Mouse (Mus musculus) kidney, postnatal 10 days (tissue): ENCODE data around the gene Bloc1s1.

Experiments
- DNase-seq: peaks from one replicate; pipeline ENCODE4 v3.0.0; 2021; ENCODE audit warnings: mixed read lengths

The Bloc1s1 gene

GRCm38 (mm10) chr10:128923935-128924334 is at the start of gene Bloc1s1:
Gene Bloc1s1, minus strand, starts transcription at chr10:128924035.
- no peak for DNase-seq

- no peak for DNase-seq
These were observed 49.0 kb upstream of the Bloc1s1 start for GRCm38 (mm10) chr10:128972841-128973240.

GRCm38 (mm10) chr10:128970740-128971250 is 47.0 kb upstream of the Bloc1s1 start:
- no peak for DNase-seq

GRCm38 (mm10) chr10:128968341-128968749 is 44.5 kb upstream of the Bloc1s1 start:
- DNase-seq, result no peak

DNA sequence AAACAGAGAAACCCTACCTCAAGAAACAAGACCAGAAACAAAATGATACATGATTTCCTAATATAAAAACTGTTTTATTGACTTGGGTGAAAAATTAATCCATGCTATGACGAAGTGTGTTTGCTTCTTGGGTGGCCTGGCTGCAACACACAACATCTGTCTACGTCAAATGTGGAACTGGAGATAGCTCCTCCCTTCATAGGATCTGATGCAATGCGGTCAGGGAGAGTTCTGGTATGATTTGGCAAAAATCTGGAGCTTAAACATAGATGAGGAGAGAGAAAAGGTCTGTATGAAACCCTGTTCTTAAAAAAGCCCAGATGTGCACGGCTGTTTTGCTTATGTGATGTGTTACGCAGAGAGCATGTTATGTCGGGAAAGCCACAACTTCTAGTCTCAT is 42.0 kb upstream of the Bloc1s1 start:
- no peak for DNase-seq

GRCm38 (mm10) chr10:128964961-128965360 is 41.1 kb upstream of the Bloc1s1 start:
- peak; percentile 57 for DNase-seq

- peak; percentile 54 for DNase-seq
These were observed 37.1 kb upstream of the Bloc1s1 start, which contains the start of gene Mettl7b for GRCm38 (mm10) chr10:128960590-128961584. Gene Mettl7b, minus strand, starts transcription at chr10:128960988.

DNA sequence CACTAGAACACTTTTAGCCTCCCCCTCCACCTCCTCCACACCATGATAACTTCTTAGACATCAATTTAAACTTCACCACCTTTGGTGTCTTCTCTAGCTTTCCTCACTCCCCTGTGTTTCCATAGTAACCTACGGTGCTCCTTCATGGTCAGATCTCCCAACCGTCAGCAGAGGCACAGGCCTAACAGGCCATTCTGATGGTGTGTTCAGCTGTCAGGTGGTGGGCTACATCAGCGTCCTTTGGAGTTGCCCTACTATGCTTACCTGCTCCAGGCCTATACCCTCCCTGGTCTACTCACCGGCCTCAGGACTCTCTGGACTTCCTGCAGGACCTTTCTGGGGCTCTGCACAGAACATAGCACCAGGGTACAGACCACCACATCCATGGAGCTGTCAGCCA is 36.3 kb upstream of the Bloc1s1 start:
- DNase-seq, result no peak

GRCm38 (mm10) chr10:128958340-128958739 is 34.5 kb upstream of the Bloc1s1 start:
- DNase-seq, result no peak

DNA sequence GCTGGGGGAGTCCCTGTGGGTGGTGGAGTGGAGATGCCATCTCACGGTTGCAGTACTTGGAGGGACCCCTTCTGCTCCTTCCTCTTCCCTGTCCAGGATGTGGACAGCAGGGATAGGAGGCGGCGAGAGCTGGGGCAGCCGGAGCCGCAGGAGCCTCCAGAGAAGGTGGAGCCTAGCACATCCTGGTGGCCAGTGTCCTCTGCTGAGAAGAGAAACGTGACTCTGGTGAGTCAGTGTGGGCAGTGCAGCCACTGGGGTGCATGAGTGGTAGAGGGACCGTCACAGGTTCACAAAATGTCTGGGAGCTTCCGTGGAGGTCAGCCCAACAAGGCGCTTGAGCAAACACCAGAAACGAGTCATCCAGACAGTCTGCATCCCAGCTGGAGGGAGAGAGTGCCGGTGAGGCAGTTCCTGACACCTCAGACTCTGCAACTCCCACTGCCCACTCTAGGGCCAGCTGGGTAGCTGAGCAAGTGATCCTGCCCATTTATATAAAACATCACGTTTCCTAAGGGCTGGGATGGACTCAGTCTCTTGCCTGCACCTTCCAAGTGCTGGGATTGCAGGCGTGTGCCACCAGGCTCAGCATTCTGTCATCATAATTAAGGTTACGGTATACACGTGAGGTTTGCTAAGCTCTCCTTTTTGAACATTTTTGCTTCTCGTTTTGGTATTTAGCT is 26.5 kb upstream of the Bloc1s1 start:
- DNase-seq, result no peak

DNA sequence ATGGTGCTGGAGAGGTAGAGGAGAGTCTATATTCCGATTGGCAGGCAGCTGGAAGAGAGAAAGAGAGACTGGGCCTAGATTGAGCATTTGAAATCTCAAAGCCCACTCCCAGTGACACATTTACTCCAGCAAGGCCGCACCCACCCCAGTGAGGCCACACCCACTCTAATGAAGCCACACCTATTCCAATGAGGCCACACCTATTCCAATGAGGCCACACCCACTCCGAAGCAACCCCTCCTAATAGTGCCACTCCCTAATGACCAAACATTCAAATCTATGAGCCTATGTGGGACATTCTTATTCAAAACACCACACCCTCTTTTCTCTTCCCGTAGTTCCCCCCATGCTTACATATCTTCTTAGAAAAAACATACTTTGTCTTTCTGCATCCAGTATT is 23.7 kb upstream of the Bloc1s1 start:
- no peak for DNase-seq

- DNase-seq, result peak; percentile 66
These were observed 21.8 kb upstream of the Bloc1s1 start for GRCm38 (mm10) chr10:128945675-128946074.

- no peak for DNase-seq
These were observed 16.7 kb upstream of the Bloc1s1 start for GRCm38 (mm10) chr10:128940475-128941061.

DNA sequence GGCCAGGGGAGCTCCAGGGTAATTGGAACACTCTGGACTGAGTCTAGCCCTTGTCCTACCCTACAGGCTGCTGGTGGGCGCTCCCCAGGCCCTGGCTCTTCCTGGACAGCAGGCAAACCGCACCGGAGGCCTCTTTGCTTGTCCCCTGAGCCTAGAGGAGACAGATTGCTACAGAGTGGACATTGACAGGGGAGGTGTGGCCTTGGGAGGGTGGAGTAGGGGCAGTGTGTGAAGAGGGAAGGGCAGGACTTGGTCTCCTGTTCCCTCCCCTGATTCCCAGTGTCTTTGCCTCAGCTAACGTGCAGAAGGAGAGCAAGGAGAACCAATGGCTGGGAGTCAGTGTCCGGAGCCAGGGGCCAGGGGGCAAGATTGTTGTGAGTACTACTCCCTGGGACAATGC is 15.1 kb upstream of the Bloc1s1 start:
- peak; percentile 42 for DNase-seq

- peak; percentile 85 for DNase-seq
These were observed 14.6 kb upstream of the Bloc1s1 start for GRCm38 (mm10) chr10:128938457-128938856.

- no peak for DNase-seq
These were observed 14.0 kb upstream of the Bloc1s1 start for GRCm38 (mm10) chr10:128937756-128938390.

DNA sequence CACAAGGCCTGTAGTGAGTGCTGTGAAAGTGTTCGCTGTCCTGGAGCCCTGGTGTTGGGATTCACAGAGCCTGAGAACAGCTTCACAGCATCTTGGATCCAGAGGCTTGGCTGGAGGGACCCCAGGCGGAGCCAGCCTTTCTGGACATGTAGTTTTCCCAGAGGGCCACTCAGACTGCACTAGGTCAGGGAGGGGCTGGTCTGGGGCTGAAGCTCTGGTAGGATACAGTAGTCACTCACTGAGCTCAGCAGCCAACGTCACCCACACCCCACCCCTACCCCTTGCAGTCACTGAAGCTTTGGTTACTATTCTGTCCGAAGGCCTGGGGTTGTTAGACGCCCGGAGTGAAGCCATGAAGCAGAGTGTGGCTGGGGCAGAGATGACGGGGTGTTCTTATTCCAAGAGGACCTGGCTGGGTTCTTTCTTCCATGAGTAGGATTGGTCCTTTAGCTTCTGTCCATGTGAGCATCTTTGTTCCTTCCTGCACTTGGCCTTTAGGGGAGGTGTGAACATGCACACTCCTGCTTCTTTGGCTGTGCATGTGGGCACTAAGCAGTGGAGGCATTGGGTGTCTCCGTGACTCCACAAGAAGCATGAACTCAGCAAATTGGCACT is 12.1 kb upstream of the Bloc1s1 start:
- no peak for DNase-seq

DNA sequence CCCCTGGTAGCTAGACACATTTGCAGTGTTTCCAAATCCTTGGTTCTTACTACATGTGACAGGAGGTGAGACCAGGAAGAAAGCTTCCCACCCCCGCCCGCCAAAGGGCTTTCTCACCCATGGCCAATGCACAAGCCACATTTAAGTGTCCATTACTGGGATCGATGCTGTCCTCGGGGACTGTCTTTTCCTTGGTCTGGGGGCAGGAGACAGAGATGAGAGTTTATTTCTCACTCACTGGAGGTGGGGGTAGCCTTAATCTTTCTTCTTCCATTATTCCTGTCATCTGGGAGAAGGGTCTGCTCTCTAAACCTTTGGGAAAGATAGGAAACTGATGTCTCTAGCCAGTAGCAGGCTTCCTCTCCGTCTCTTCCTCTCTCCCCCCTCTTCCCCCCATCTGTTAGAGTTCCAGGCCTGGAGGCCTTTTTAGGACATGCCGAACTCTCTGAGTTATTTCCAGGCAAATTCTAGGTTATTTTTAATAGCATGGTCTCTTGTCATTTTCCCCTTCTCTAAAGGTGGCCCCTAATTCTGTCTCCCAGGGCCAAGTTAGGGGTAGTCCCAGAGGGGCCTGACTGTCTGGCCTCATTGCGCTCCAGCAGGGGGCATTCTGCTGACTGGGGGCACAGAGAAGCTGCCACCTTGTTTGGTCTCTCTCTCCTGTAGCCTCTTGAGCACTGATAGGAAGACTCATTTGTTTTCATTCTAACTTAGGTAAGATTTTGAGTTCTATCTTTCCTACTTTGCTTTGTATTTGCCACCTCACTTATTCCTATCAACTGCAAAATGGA is 11.4 kb upstream of the Bloc1s1 start:
- DNase-seq, result no peak

GRCm38 (mm10) chr10:128933976-128934721 is 10.3 kb upstream of the Bloc1s1 start:
- DNase-seq, result no peak

DNA sequence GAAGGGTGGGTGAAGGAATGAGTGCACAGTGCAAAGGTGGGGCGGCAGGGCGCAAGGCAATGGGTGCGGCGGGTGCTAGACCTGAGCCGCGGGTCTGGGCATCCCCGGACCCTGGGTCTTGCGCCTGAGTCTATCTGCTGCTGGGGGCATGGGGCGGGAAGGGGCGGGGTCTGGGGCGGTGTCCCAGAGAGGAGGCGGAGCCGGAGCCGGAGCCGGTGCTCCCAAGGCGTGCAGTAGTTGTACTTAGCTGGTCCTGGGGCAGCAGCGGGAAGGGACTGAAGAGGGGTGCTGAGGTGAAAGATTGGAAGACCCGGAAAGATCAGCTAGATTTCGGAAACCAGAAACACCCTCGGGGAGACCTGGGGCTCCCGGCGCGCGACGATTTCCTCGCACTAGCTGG is 9.7 kb upstream of the Bloc1s1 start, which contains the start of gene Itga7:
Itga7 (plus strand) TSS at position 245 of the 400 bp plus-strand sequence.
- DNase-seq, result peak; percentile 70
